Mouse (Mus musculus) kidney, postnatal 36 days (tissue): ENCODE measurements at regions not wholly inside any gene's neighbourhood (a gene's known extent, or its start where the extent isn't known, plus 50 kb on each side); places are given as distances from the start of the nearest gene placed in this dataset.

Experiments
- DNase-seq, 2 experiments: peaks; one replicate each; pipeline ENCODE4 v3.0.0; 2021 to 2022; ENCODE audit warnings: mixed read lengths in 2 of 2

GRCm38 (mm10) chr5:118380422-118381293 lies 135.6 kb downstream of the 2410131K14Rik start:
- DNase-seq: peak; percentile 72

- peak; percentile 69 to 82 for DNase-seq
Observed at GRCm38 (mm10) chr5:118381294-118381675, 136.3 kb downstream of the 2410131K14Rik start.

- DNase-seq: peak; percentile 35 to 41
Observed at GRCm38 (mm10) chr5:118386126-118386525, 141.1 kb downstream of the 2410131K14Rik start.

- DNase-seq: no peak
Observed at GRCm38 (mm10) chr5:118388419-118388818, 143.4 kb downstream of the 2410131K14Rik start.

GRCm38 (mm10) chr5:118390691-118391373 lies 145.8 kb downstream of the 2410131K14Rik start:
- no peak for DNase-seq

- no peak for DNase-seq
Observed at GRCm38 (mm10) chr5:118392932-118393487, 148.0 kb downstream of the 2410131K14Rik start.

GRCm38 (mm10) chr5:118394051-118394450 lies 149.0 kb downstream of the 2410131K14Rik start:
- no peak for DNase-seq

- DNase-seq: peak in 1 of 2 experiments; percentile 38
Observed at GRCm38 (mm10) chr5:118396004-118396725, 151.1 kb downstream of the 2410131K14Rik start.

- no peak for DNase-seq
Observed at GRCm38 (mm10) chr5:118400926-118401325, 155.9 kb downstream of the 2410131K14Rik start.

GRCm38 (mm10) chr5:118404398-118404797 lies 156.1 kb upstream of the Med13l start:
- no peak for DNase-seq

- no peak for DNase-seq
Observed at GRCm38 (mm10) chr5:118405421-118405820, 155.1 kb upstream of the Med13l start.

- DNase-seq: no peak
Observed at GRCm38 (mm10) chr5:118407451-118407850, 153.0 kb upstream of the Med13l start.

- DNase-seq: no peak
Observed at GRCm38 (mm10) chr5:118407973-118408372, 152.5 kb upstream of the Med13l start.

GRCm38 (mm10) chr5:118408826-118409225 lies 151.7 kb upstream of the Med13l start:
- DNase-seq: no peak

- peak; percentile 51 to 75 for DNase-seq
Observed at GRCm38 (mm10) chr5:118413428-118414282, 146.8 kb upstream of the Med13l start.

GRCm38 (mm10) chr5:118419344-118420037 lies 141.0 kb upstream of the Med13l start:
- DNase-seq: no peak

- DNase-seq: peak in 1 of 2 experiments; percentile 67
Observed at GRCm38 (mm10) chr5:118421884-118422821, 138.3 kb upstream of the Med13l start.

GRCm38 (mm10) chr5:118424177-118424576 lies 136.3 kb upstream of the Med13l start:
- DNase-seq: no peak

- peak; percentile 82 to 89 for DNase-seq
Observed at GRCm38 (mm10) chr5:118424764-118425568, 135.5 kb upstream of the Med13l start.
